Mouse (Mus musculus) hindbrain, postnatal 0 days (tissue): ENCODE measurements around the gene Gm8104. TPM values are rescaled to one million over a fixed set of nuclear protein-coding genes. Genes with fewer than 3 reads are reported as not detected.

Experiments used
- polyA plus RNA-seq: library from polyadenylated mRNA; unstranded; fragments of >200 nt; fragmentation: Nextera tagmentation; extraction: Ambion mirVana; gene quantifications from 2 replicates; pipeline ENCODE4 v1.2.1, GENCODE M21; 2015
- total RNA-seq: library from RNA; depleted of rRNA; stranded (reverse); fragments of >200 nt; gene quantifications from 2 replicates; pipeline ENCODE4 v1.2.3, GENCODE M21; 2014; rRNA removed

Gm8104 gene
- total and polyA plus RNA-seq, 2 experiments from 2014 or later: 0.36 TPM; not detected in 1

Other genes with a start within 250 kb of the Gm8104 start
- not detected in 2 replicates for gene Gm21977, start 247.1 kb upstream of the Gm8104 start, total RNA-seq
- gene Gm21977, start 247.1 kb upstream of the Gm8104 start, polyA plus RNA-seq: not detected in 2 replicates
- gene Gm8082, start 107.0 kb upstream of the Gm8104 start, total RNA-seq: not detected in 2 replicates
- gene Gm8082, start 107.0 kb upstream of the Gm8104 start, polyA plus RNA-seq: not detected in 2 replicates
- not detected in 2 replicates for gene Gm10376, start 85.0 kb upstream of the Gm8104 start, total RNA-seq
- not detected in 2 replicates for gene Gm10376, start 85.0 kb upstream of the Gm8104 start, polyA plus RNA-seq
- not detected in 2 replicates for gene Gm8094, start 24.0 kb upstream of the Gm8104 start, total RNA-seq
- not detected in 2 replicates for gene Gm8094, start 24.0 kb upstream of the Gm8104 start, polyA plus RNA-seq
- gene Gm7233, start 79.3 kb downstream of the Gm8104 start, total RNA-seq: not detected in 2 replicates
- 0.09 and 0.11 TPM in 2 replicates for gene Gm7233, start 79.3 kb downstream of the Gm8104 start, polyA plus RNA-seq
- not detected in 2 replicates for gene Gm8122, start 134.7 kb downstream of the Gm8104 start, total RNA-seq
- not detected in 2 replicates for gene Gm8122, start 134.7 kb downstream of the Gm8104 start, polyA plus RNA-seq
- gene Gm8126, start 158.0 kb downstream of the Gm8104 start, total RNA-seq: not detected in 2 replicates
- gene Gm8126, start 158.0 kb downstream of the Gm8104 start, polyA plus RNA-seq: not detected in 2 replicates
- 1.4 TPM in 1 of 2 replicates, not detected in the other for gene Gm9732, start 174.4 kb downstream of the Gm8104 start, total RNA-seq
- gene Gm9732, start 174.4 kb downstream of the Gm8104 start, polyA plus RNA-seq: 0.15 TPM in 1 of 2 replicates, not detected in the other
- not detected in 2 replicates for gene Gm8127, start 193.2 kb downstream of the Gm8104 start, total RNA-seq
- not detected in 2 replicates for gene Gm8127, start 193.2 kb downstream of the Gm8104 start, polyA plus RNA-seq
- gene 1700001F09Rik, start 247.2 kb downstream of the Gm8104 start, total RNA-seq: not detected in 2 replicates
- gene 1700001F09Rik, start 247.2 kb downstream of the Gm8104 start, polyA plus RNA-seq: not detected in 2 replicates